Mouse (Mus musculus) thymus, postnatal 36 days (tissue): ENCODE results near the gene Tfap2e.

Experiments used
- DNase-seq, 2 experiments: peaks; one replicate each; pipeline ENCODE4 v3.0.0; 2022; ENCODE audit warnings: mixed read lengths in 2 of 2

The Tfap2e gene

GRCm38 (mm10) chr4:126751556-126752023, 15.6 kb upstream of the Tfap2e start:
- no peak for DNase-seq

- DNase-seq = no peak
Observed at GRCm38 (mm10) chr4:126750863-126751555, 15.0 kb upstream of the Tfap2e start.

- DNase-seq = no peak
Observed at GRCm38 (mm10) chr4:126750046-126750683, 14.1 kb upstream of the Tfap2e start.

- DNase-seq = no peak
Observed at GRCm38 (mm10) chr4:126749553-126749952, 13.5 kb upstream of the Tfap2e start.

GRCm38 (mm10) chr4:126748381-126748780, 12.3 kb upstream of the Tfap2e start:
- no peak for DNase-seq

- no peak for DNase-seq
Observed at GRCm38 (mm10) chr4:126746194-126746840, 10.3 kb upstream of the Tfap2e start.

- DNase-seq = peak; percentile 48 to 57
Observed at GRCm38 (mm10) chr4:126745506-126746193, 9.6 kb upstream of the Tfap2e start.

- no peak for DNase-seq
Observed at GRCm38 (mm10) chr4:126744831-126745230, 8.8 kb upstream of the Tfap2e start.

- DNase-seq = no peak
Observed at GRCm38 (mm10) chr4:126743713-126744112, 7.7 kb upstream of the Tfap2e start.

- no peak for DNase-seq
Observed at GRCm38 (mm10) chr4:126742976-126743375, 6.9 kb upstream of the Tfap2e start.

GRCm38 (mm10) chr4:126741448-126741847, 5.4 kb upstream of the Tfap2e start:
- DNase-seq = peak; percentile 78 to 79

GRCm38 (mm10) chr4:126739966-126740676, 4.1 kb upstream of the Tfap2e start:
- DNase-seq = no peak

- DNase-seq = no peak
Observed at GRCm38 (mm10) chr4:126735382-126736000, 549 bp downstream of the Tfap2e start.

GRCm38 (mm10) chr4:126734700-126735381, 1.2 kb downstream of the Tfap2e start:
- no peak for DNase-seq

GRCm38 (mm10) chr4:126734001-126734603, 1.9 kb downstream of the Tfap2e start:
- no peak for DNase-seq

GRCm38 (mm10) chr4:126732531-126733380, 3.3 kb downstream of the Tfap2e start:
- DNase-seq = no peak

- no peak for DNase-seq
Observed at GRCm38 (mm10) chr4:126732111-126732510, 3.9 kb downstream of the Tfap2e start.

- DNase-seq = no peak
Observed at GRCm38 (mm10) chr4:126707439-126707826, 28.6 kb downstream of the Tfap2e start.

- DNase-seq = no peak
Observed at GRCm38 (mm10) chr4:126706630-126707438, 29.2 kb downstream of the Tfap2e start.
